Mouse (Mus musculus): Measurements from ENCODE around the gene Gm21915. TPM values are rescaled to one million over a fixed set of nuclear protein-coding genes. Genes with fewer than 3 reads are reported as not detected.
A peak's percentile ranks its signal among the peaks of the same experiment; 100 is the strongest.

Gene Gm21915
- polyA plus RNA-seq (2015; fragmentation: Nextera tagmentation; extraction: Ambion mirVana): not detected in 2 replicates

GRCm38 (mm10) chr9:40670313-40670712 lies at the start of gene Gm21915:
Gene Gm21915, plus strand, starts transcription at chr9:40670613.
- no peak for ATAC-seq (replicated peaks)
- no peaks in the 10 kb centered on the region for H3K36me3 ChIP-seq (replicated peaks)
- no peaks in the 10 kb centered on the region for H3K9me3 ChIP-seq
- H3K4me2 ChIP-seq: no peak within 1 kb of the TSS
- no peak within 1 kb of the TSS for H3K9ac ChIP-seq
- H3K4me1 ChIP-seq: peaks cover 9% of the 10 kb centered on the region
- no peaks in the 10 kb centered on the region for H3K27me3 ChIP-seq (replicated peaks)
- WGBS: 92% methylated on average over 3 of the region's 3 CpGs
- H3K27ac ChIP-seq: peak within 1 kb of the TSS; percentile 57
- H3K4me3 ChIP-seq: no peak within 1 kb of the TSS

GRCm38 (mm10) chr9:40622265-40622664 lies 48.1 kb upstream of the Gm21915 start:
- H3K36me3 ChIP-seq (replicated peaks): no peaks in the 10 kb centered on the region
- H3K4me1 ChIP-seq: peaks cover 23% of the 10 kb centered on the region
- 89% methylated on average over 3 of the region's 3 CpGs for WGBS
- no peak overlapping the region for H3K4me3 ChIP-seq
- no peaks in the 10 kb centered on the region for H3K27me3 ChIP-seq (replicated peaks)
- H3K9ac ChIP-seq: no peak overlapping the region
- H3K9me3 ChIP-seq: no peaks in the 10 kb centered on the region
- peak; percentile 58; the same call in 1 of the 2 replicates for ATAC-seq (replicated peaks)
- H3K4me2 ChIP-seq: no peak overlapping the region
- H3K27ac ChIP-seq: peak overlapping the region; percentile 50; the same call in 1 of the 2 replicates

- Histone ChIP-seq H3K27ac (no peak overlapping the region), H3K36me3 (replicated peaks) (no peaks in the 10 kb centered on the region), H3K4me1 (peaks cover 21% of the 10 kb centered on the region), H3K4me2 (no peak overlapping the region), H3K9ac (no peak overlapping the region), H3K27me3 (replicated peaks) (no peaks in the 10 kb centered on the region), H3K4me3 (no peak overlapping the region), H3K9me3 (no peaks in the 10 kb centered on the region)
- 84% methylated on average over 4 of the region's 4 CpGs for WGBS
- no peak for ATAC-seq (replicated peaks)
These were observed 47.6 kb upstream of the Gm21915 start for GRCm38 (mm10) chr9:40622793-40623192.

GRCm38 (mm10) chr9:40625341-40625740 lies 45.1 kb upstream of the Gm21915 start:
- Histone ChIP-seq H3K9ac (no peak overlapping the region), H3K4me2 (no peak overlapping the region), H3K9me3 (no peaks in the 10 kb centered on the region), H3K4me1 (peaks cover 21% of the 10 kb centered on the region), H3K36me3 (replicated peaks) (no peaks in the 10 kb centered on the region), H3K27ac (no peak overlapping the region), H3K27me3 (replicated peaks) (no peaks in the 10 kb centered on the region), H3K4me3 (no peak overlapping the region)
- WGBS: 85% methylated on average over 3 of the region's 3 CpGs
- ATAC-seq (replicated peaks): no peak

GRCm38 (mm10) chr9:40626566-40626965 lies 43.8 kb upstream of the Gm21915 start:
- Histone ChIP-seq H3K27me3 (replicated peaks) (no peaks in the 10 kb centered on the region), H3K4me2 (peak overlapping the region; percentile 8; the same call in 1 of the 2 replicates), H3K4me1 (peaks cover 21% of the 10 kb centered on the region), H3K4me3 (no peak overlapping the region), H3K9ac (no peak overlapping the region), H3K36me3 (replicated peaks) (no peaks in the 10 kb centered on the region), H3K27ac (peak overlapping the region; percentile 70), H3K9me3 (no peaks in the 10 kb centered on the region)
- WGBS: 9% methylated on average over 11 of the region's 11 CpGs
- no peak; the same call in 1 of the 2 replicates for ATAC-seq (replicated peaks)

GRCm38 (mm10) chr9:40627146-40627713 lies 43.2 kb upstream of the Gm21915 start:
- Histone ChIP-seq H3K36me3 (replicated peaks) (no peaks in the 10 kb centered on the region), H3K4me2 (no peak overlapping the region), H3K9ac (no peak overlapping the region), H3K9me3 (no peaks in the 10 kb centered on the region), H3K4me1 (peaks cover 17% of the 10 kb centered on the region), H3K27ac (peak overlapping the region; percentile 70), H3K27me3 (replicated peaks) (no peaks in the 10 kb centered on the region), H3K4me3 (no peak overlapping the region)
- ATAC-seq (replicated peaks): peak; percentile 51
- WGBS: 30% methylated on average over 9 of the region's 9 CpGs

GRCm38 (mm10) chr9:40628130-40629069 lies 42.0 kb upstream of the Gm21915 start:
- ATAC-seq (replicated peaks): no peak
- Histone ChIP-seq H3K27ac (no peak overlapping the region), H3K4me2 (no peak overlapping the region), H3K4me3 (no peak overlapping the region), H3K27me3 (replicated peaks) (no peaks in the 10 kb centered on the region), H3K9me3 (no peaks in the 10 kb centered on the region), H3K4me1 (peaks cover 16% of the 10 kb centered on the region), H3K9ac (no peak overlapping the region), H3K36me3 (replicated peaks) (no peaks in the 10 kb centered on the region)
- 68% methylated on average over 20 of the region's 20 CpGs for WGBS

GRCm38 (mm10) chr9:40629441-40629840 lies 41.0 kb upstream of the Gm21915 start:
- no peaks in the 10 kb centered on the region for H3K9me3 ChIP-seq
- no peak overlapping the region for H3K27ac ChIP-seq
- H3K4me1 ChIP-seq: peaks cover 16% of the 10 kb centered on the region
- no peak overlapping the region for H3K4me2 ChIP-seq
- no peak for ATAC-seq (replicated peaks)
- H3K27me3 ChIP-seq (replicated peaks): no peaks in the 10 kb centered on the region
- no peak overlapping the region for H3K9ac ChIP-seq
- WGBS: 52% methylated on average over 13 of the region's 13 CpGs
- no peak overlapping the region for H3K4me3 ChIP-seq
- H3K36me3 ChIP-seq (replicated peaks): no peaks in the 10 kb centered on the region

GRCm38 (mm10) chr9:40631101-40631500 lies 39.3 kb upstream of the Gm21915 start:
- ATAC-seq (replicated peaks): no peak
- H3K9me3 ChIP-seq: no peaks in the 10 kb centered on the region
- H3K27ac ChIP-seq: no peak overlapping the region
- no peak overlapping the region for H3K4me2 ChIP-seq
- H3K36me3 ChIP-seq (replicated peaks): no peaks in the 10 kb centered on the region
- WGBS: 68% methylated on average over 6 of the region's 6 CpGs
- peaks cover 16% of the 10 kb centered on the region for H3K4me1 ChIP-seq
- H3K4me3 ChIP-seq: no peak overlapping the region
- no peak overlapping the region for H3K9ac ChIP-seq
- H3K27me3 ChIP-seq (replicated peaks): no peaks in the 10 kb centered on the region

- 94% methylated on average over 10 of the region's 10 CpGs for WGBS
These were observed 38.9 kb upstream of the Gm21915 start for GRCm38 (mm10) chr9:40631505-40631904.

GRCm38 (mm10) chr9:40636054-40636453 lies 34.4 kb upstream of the Gm21915 start:
- Histone ChIP-seq H3K36me3 (replicated peaks) (no peaks in the 10 kb centered on the region), H3K9ac (no peak overlapping the region), H3K4me1 (peaks cover 24% of the 10 kb centered on the region), H3K9me3 (no peaks in the 10 kb centered on the region), H3K4me2 (no peak overlapping the region), H3K4me3 (no peak overlapping the region), H3K27ac (no peak overlapping the region), H3K27me3 (replicated peaks) (no peaks in the 10 kb centered on the region)
- WGBS: 12% methylated on average over 2 of the region's 2 CpGs
- ATAC-seq (replicated peaks): no peak

More at GRCm38 (mm10) chr9:40631505-40631904, 38.9 kb upstream of the Gm21915 start:
- Histone ChIP-seq H3K27ac (no peak overlapping the region), H3K4me3 (no peak overlapping the region), H3K9me3 (no peaks in the 10 kb centered on the region), H3K4me1 (peaks cover 12% of the 10 kb centered on the region), H3K27me3 (replicated peaks) (no peaks in the 10 kb centered on the region), H3K4me2 (no peak overlapping the region), H3K36me3 (replicated peaks) (no peaks in the 10 kb centered on the region), H3K9ac (no peak overlapping the region)
- ATAC-seq (replicated peaks): no peak

- ATAC-seq (replicated peaks): peak; percentile 48
- 21% methylated on average over 8 of the region's 8 CpGs for WGBS
- peaks cover 39% of the 10 kb centered on the region for H3K4me1 ChIP-seq
These were observed 32.6 kb upstream of the Gm21915 start for GRCm38 (mm10) chr9:40637705-40638393.

More at GRCm38 (mm10) chr9:40637705-40638393, 32.6 kb upstream of the Gm21915 start:
- H3K27me3 ChIP-seq (replicated peaks): no peaks in the 10 kb centered on the region
- H3K27ac ChIP-seq: peak overlapping the region; percentile 85
- no peaks in the 10 kb centered on the region for H3K9me3 ChIP-seq
- H3K4me3 ChIP-seq: peak overlapping the region; percentile 28
- H3K4me2 ChIP-seq: peak overlapping the region; percentile 57
- H3K36me3 ChIP-seq (replicated peaks): no peaks in the 10 kb centered on the region
- H3K9ac ChIP-seq: peak overlapping the region; percentile 29; the same call in 1 of the 2 replicates
